Mouse (Mus musculus) limb, embryonic 13.5 days (tissue): ENCODE results near the gene Sesn3. TPM values are rescaled to one million over a fixed set of nuclear protein-coding genes. Genes with fewer than 3 reads are reported as not detected.
"Not testable (repeated sequence)": the region's sequence is repeated elsewhere in the genome, so short reads cannot be mapped to it uniquely, and the experiment has no call there.

Experiments used
- ATAC-seq: fragments of 200-750 bp; cut with Nextera tagmentation; 2 replicates; pipeline ENCODE4 v1.8.0; 2017; ENCODE audit warnings: low read depth, moderate number of reproducible peaks, moderate TSS enrichment; ENCODE audit not compliant: low FRiP score
- H3K27ac ChIP-seq: fragments of 300-500 bp; sonication (generic); 2 replicates; pipeline ENCODE4 v1.5.1; 2015; ENCODE audit warnings: inconsistent platforms, mild to moderate bottlenecking, moderate library complexity
- H3K27me3 ChIP-seq: fragments of 300-500 bp; sonication (generic); 2 replicates; pipeline ENCODE4 v1.6.1; 2015; ENCODE audit warnings: mild to moderate bottlenecking, inconsistent platforms
- H3K36me3 ChIP-seq: fragments of 300-500 bp; sonication (generic); 2 replicates; pipeline ENCODE4 v1.6.1; 2015; ENCODE audit warnings: inconsistent platforms, mild to moderate bottlenecking, moderate library complexity
- H3K4me1 ChIP-seq: fragments of 300-500 bp; sonication (generic); 2 replicates; pipeline ENCODE4 v1.6.1; 2015; ENCODE audit warnings: inconsistent platforms
- H3K4me2 ChIP-seq: fragments of 300-500 bp; sonication (generic); replicated peaks from 2 replicates; pipeline ENCODE4 v1.6.1; 2015; ENCODE audit warnings: inconsistent platforms, mild to moderate bottlenecking, moderate library complexity
- H3K4me3 ChIP-seq: fragments of 300-500 bp; sonication (generic); 2 replicates; pipeline ENCODE4 v1.5.1; 2015; ENCODE audit warnings: moderate library complexity, mild to moderate bottlenecking, inconsistent platforms
- H3K9ac ChIP-seq: fragments of 300-500 bp; sonication (generic); 2 replicates; pipeline ENCODE4 v1.6.1; 2015; ENCODE audit warnings: mild to moderate bottlenecking, inconsistent platforms
- H3K9me3 ChIP-seq: fragments of 300-500 bp; sonication (generic); 2 replicates; pipeline ENCODE4 v1.6.1; 2016; ENCODE audit warnings: inconsistent platforms
- WGBS: fragments of 180-500 bp; shearing (Covaris S2); methylation state at CpG from one replicate; pipeline ENCODE4 v1.1.7; 2015; 5-methylcytosine and 5-hydroxymethylcytosine counted together
- polyA plus RNA-seq: library from polyadenylated mRNA; unstranded; fragments of >200 nt; fragmentation: Nextera tagmentation; extraction: Ambion mirVana; gene quantifications from 2 replicates; pipeline ENCODE4 v1.2.1, GENCODE M21; 2015

Sesn3 gene
- polyA plus RNA-seq: 26.6 and 27.9 TPM in 2 replicates

DNA sequence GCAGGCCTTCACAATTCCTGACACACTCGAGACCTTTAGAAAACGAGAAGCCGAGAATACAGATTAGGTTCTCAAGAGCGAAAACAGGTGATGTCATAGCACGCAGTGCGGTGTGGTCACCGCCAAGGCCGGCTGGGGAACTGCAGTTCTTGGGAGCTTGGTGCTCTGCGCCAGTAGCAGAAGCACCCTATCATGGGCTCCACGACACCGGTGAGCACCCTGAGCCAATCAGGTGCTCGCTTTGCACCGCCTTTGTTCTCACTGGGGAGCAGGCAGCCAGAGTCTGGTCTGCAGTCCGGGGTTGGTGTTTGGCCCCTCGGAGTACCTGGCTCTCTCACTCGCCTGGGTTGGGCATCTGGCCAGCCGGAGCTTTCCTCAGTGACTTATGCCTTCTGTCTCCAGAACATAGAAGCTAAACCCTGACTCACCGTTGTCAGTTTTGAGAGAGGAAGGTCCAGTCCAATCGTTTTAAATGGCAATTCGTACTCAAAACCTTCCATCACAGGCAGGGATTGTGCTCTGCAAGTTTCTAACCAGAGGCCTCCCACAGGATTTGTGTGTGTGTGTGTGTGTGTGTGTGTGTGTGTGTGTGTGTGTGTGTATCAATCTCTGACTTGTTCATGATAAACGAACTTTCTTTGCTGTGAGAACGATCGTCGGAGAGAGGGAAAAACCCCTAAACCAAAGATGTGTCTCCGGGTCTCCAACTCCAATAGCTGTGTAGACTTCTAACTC is at the start of gene Sesn3:
Sesn3 (plus strand) TSS at position 82 of the 735 bp plus-strand sequence.
- no peak; the same call in 1 of the 2 replicates for ATAC-seq
- WGBS: under 1% methylated on average over 25 of the region's 25 CpGs
- H3K27ac ChIP-seq: peak within 1 kb of the TSS; percentile 94

GRCm38 (mm10) chr9:14227086-14227485 is 47.8 kb upstream of the Sesn3 start:
- 90% methylated on average over 2 of the region's 2 CpGs for WGBS
- not testable (repeated sequence) for H3K4me2 ChIP-seq, H3K9ac ChIP-seq, H3K36me3 ChIP-seq, H3K27ac ChIP-seq, H3K9me3 ChIP-seq, ATAC-seq, H3K4me3 ChIP-seq, H3K27me3 ChIP-seq, H3K4me1 ChIP-seq

More for the DNA sequence above, at the start of gene Sesn3:
- Histone ChIP-seq H3K9me3 (no peaks in the 10 kb centered on the region), H3K36me3 (no peaks in the 10 kb centered on the region), H3K27me3 (no peaks in the 10 kb centered on the region), H3K9ac (peak within 1 kb of the TSS; percentile 59), H3K4me3 (peak within 1 kb of the TSS; percentile 39), H3K4me1 (peaks cover 17% of the 10 kb centered on the region), H3K4me2 (peak within 1 kb of the TSS; percentile 68)

DNA sequence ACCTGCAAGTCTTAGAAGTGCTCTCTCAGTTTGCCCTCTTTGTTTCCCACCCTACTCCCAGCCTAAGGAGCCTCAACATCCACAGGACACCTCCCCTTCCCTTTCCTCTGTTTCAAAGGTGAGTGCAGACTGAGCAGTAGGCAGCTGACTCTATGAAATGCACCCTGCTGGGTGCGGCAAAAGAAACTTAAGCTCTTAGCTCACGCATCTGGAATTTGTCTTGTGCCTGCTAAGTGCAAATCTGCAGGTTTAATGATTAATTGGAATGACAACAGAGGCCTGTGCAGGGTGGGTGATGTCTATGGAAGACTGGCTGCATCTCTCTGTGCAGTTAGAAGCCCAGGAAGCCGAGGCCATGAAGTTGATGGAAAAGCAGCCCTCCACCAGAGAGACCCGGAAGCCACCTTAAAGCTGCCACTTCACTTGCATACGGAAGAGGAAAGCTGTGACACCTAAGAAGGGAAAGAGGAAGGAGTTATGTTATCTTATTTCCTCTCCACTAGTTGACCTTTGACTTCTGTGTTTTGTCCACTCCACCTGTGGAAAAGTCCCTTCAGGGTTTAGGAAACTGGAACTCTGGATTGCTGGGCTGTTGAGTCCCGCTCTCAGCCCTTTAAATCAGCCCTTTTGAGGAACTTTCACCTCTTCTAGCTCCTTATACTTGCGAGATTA is 41.0 kb upstream of the Sesn3 start:
- Histone ChIP-seq H3K27ac (no peak overlapping the region), H3K4me2 (no peak overlapping the region), H3K36me3 (no peaks in the 10 kb centered on the region), H3K4me1 (peaks cover 10% of the 10 kb centered on the region), H3K9me3 (no peaks in the 10 kb centered on the region), H3K9ac (0 out of 2 replicates have a peak overlapping the region, but pooled peaks have one; percentile 8), H3K27me3 (no peaks in the 10 kb centered on the region), H3K4me3 (no peak overlapping the region)
- WGBS: 34% methylated on average over 7 of the region's 7 CpGs
- ATAC-seq: peak; percentile 40; the same call in 1 of the 2 replicates

GRCm38 (mm10) chr9:14235286-14235685 is 39.6 kb upstream of the Sesn3 start:
- Histone ChIP-seq H3K4me2 (no peak overlapping the region), H3K36me3 (no peaks in the 10 kb centered on the region), H3K9ac (no peak overlapping the region), H3K27me3 (no peaks in the 10 kb centered on the region), H3K4me3 (no peak overlapping the region), H3K27ac (no peak overlapping the region), H3K4me1 (peaks cover 10% of the 10 kb centered on the region), H3K9me3 (no peaks in the 10 kb centered on the region)
- no peak for ATAC-seq
- 83% methylated on average over 2 of the region's 2 CpGs for WGBS

- not testable (repeated sequence) for H3K27ac ChIP-seq, ATAC-seq, H3K36me3 ChIP-seq, H3K9ac ChIP-seq, H3K9me3 ChIP-seq, H3K27me3 ChIP-seq, H3K4me3 ChIP-seq, H3K4me2 ChIP-seq
- peaks cover 18% of the 10 kb centered on the region for H3K4me1 ChIP-seq
- WGBS: 65% methylated on average over 1 of the region's 1 CpGs
Observed at GRCm38 (mm10) chr9:14241003-14241402, 33.9 kb upstream of the Sesn3 start.

DNA sequence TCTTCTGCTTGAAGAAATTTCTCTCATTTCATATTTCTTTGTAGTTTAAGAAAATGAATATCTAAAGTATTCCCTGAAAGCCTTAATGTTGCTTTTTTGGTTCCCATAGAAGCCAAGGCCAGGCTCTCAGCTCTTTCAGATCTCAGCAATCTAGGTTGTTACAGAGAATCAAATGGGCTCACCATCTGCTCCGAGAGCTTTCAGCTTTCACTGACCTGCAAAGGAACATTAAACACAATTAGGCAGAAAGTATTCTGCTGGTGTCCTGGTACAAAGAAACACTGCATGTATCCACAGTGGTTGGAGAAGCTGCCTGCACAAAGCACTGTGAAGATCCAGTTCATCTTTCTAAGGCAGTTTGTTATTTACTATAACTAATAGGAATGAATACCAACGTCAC is 32.6 kb upstream of the Sesn3 start:
- Histone ChIP-seq H3K27me3 (no peaks in the 10 kb centered on the region), H3K36me3 (no peaks in the 10 kb centered on the region), H3K27ac (no peak overlapping the region), H3K9ac (no peak overlapping the region), H3K4me2 (no peak overlapping the region), H3K4me3 (no peak overlapping the region), H3K9me3 (no peaks in the 10 kb centered on the region), H3K4me1 (peaks cover 31% of the 10 kb centered on the region)
- no peak for ATAC-seq
- WGBS: 63% methylated on average over 2 of the region's 2 CpGs

- Histone ChIP-seq H3K9ac (no peak overlapping the region), H3K4me3 (no peak overlapping the region), H3K4me1 (peaks cover 39% of the 10 kb centered on the region), H3K9me3 (no peaks in the 10 kb centered on the region), H3K27ac (no peak overlapping the region), H3K36me3 (no peaks in the 10 kb centered on the region), H3K27me3 (no peaks in the 10 kb centered on the region), H3K4me2 (no peak overlapping the region)
- ATAC-seq: no peak
- WGBS: 44% methylated on average over 9 of the region's 9 CpGs
Observed at GRCm38 (mm10) chr9:14244528-14244927, 30.3 kb upstream of the Sesn3 start.

DNA sequence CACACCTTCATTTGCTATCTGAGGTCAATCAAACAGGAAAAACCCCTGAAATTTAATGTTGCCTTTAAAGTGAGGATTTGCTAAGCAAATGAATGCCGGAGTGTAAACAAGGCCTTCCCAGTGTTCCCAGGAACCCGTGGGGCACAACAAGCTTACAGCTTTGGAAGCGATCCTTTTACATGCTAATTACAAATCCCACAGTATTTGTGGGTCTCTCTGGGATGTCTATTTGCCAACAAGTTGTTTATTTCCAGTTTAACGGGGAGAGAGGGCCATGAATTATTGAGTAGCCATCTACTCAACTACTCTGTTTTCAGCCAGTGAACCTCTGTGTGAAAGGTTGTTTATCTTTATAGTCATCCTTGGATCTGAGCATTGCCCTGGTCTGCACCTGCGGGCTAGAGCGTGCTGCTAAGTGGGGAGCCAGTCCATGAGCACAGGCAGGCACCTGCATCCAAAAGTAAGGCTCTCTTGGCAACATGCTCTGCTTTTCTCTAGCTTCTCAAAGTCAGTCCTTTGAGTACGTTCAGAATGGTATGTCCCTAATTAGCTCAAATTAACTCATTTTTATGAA is 29.8 kb upstream of the Sesn3 start:
- H3K4me2 ChIP-seq: no peak overlapping the region
- no peak for ATAC-seq
- H3K4me3 ChIP-seq: no peak overlapping the region
- H3K9me3 ChIP-seq: no peaks in the 10 kb centered on the region
- no peak overlapping the region for H3K27ac ChIP-seq
- peaks cover 39% of the 10 kb centered on the region for H3K4me1 ChIP-seq
- H3K36me3 ChIP-seq: no peaks in the 10 kb centered on the region
- H3K9ac ChIP-seq: no peak overlapping the region
- H3K27me3 ChIP-seq: no peaks in the 10 kb centered on the region
- 31% methylated on average over 7 of the region's 7 CpGs for WGBS

DNA sequence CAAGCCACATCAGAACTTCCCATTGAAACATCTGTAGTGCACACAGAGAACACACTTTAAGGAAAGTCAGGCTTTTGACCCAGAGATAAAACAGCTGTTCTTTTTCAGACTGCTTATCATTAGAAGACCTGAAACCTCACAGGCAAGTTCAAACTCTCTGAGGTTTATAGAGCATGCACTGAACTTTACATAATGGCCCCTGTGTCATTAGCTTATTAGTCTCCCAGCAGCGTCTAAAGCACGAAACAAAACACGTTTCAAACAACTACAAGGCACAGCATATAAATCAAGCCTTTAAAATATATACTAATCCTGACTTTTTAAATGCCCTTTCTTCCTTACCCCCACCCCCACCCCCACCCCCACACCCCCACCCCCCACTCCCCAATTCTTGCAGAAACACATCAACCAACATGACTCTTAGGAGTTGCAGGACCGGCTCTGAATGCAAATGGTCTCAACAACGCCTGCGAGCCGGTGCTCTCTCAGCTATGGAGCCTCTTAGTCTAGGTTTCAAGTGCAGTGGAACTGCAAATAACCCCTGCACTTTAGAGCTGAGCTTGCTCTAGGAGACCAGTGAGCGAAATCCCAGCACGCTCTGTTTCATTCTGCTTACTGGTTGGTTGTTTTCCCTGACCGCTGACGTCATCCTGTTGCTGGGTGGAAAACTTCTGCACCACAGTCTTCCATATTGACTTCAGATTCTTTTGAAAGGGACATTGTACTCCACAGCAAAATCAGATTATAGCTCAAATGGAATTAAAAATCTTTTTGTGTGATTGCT is 28.7 kb upstream of the Sesn3 start:
- ATAC-seq: peak; percentile 90
- Histone ChIP-seq H3K4me2 (peak overlapping the region; percentile 38), H3K27me3 (no peaks in the 10 kb centered on the region), H3K36me3 (no peaks in the 10 kb centered on the region), H3K4me3 (no peak overlapping the region), H3K4me1 (peaks cover 39% of the 10 kb centered on the region), H3K9ac (no peak overlapping the region), H3K27ac (peak overlapping the region; percentile 58), H3K9me3 (no peaks in the 10 kb centered on the region)
- 10% methylated on average over 11 of the region's 11 CpGs for WGBS

DNA sequence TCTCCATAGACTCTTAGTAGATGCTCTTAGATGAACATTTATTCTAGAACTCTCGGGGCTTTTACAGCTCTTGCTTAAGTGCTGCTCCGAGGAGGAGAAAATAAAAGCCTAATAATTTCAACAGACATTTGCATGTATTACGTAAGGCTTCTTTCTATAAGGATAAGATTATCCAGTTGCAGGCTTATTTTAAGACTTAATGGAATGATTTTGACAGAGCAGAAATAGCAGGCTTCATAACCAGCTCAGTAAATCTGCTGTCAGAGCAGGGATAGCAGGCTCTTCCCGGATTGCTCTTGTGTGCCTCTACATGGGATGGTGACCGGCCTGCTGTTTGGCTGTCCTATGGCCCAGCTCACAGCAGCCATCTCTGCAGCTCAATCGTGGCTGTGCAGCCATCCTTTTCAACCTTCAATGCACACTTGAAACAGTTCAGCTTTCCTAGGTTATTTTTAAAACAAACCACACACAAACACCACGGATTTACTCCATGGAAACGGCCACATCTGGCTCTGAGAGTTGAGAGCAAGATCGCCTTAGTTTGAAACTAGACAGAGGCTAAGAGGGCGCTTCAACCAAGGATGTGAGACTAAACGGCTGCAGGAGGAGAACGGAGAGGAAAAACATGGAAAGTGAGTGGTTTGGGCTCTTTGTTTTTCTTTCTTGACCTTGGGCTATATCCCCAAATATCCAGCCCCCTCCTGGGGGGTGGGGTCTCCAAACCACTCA is 27.2 kb upstream of the Sesn3 start:
- Histone ChIP-seq H3K9me3 (no peaks in the 10 kb centered on the region), H3K27me3 (no peaks in the 10 kb centered on the region), H3K36me3 (no peaks in the 10 kb centered on the region), H3K4me1 (peaks cover 39% of the 10 kb centered on the region), H3K4me2 (no peak overlapping the region), H3K9ac (no peak overlapping the region), H3K4me3 (no peak overlapping the region), H3K27ac (no peak overlapping the region; the same call in 1 of the 2 replicates)
- WGBS: 68% methylated on average over 12 of the region's 12 CpGs
- ATAC-seq: no peak

- Histone ChIP-seq H3K9me3 (no peaks in the 10 kb centered on the region), H3K36me3 (no peaks in the 10 kb centered on the region), H3K4me3 (no peak overlapping the region), H3K27ac (no peak overlapping the region), H3K9ac (no peak overlapping the region), H3K27me3 (no peaks in the 10 kb centered on the region), H3K4me1 (peaks cover 39% of the 10 kb centered on the region), H3K4me2 (no peak overlapping the region)
- 73% methylated on average over 3 of the region's 3 CpGs for whole genome bisulfite sequencing
- ATAC-seq: no peak
Observed at GRCm38 (mm10) chr9:14248209-14248596, 26.7 kb upstream of the Sesn3 start.
